Mouse (Mus musculus): ENCODE results near the gene Iqcm. TPM values are rescaled to one million over a fixed set of nuclear protein-coding genes. Genes with fewer than 3 reads are reported as not detected.

Iqcm gene
- polyA plus RNA-seq, 1 experiment = not detected

GRCm38 (mm10) chr8:75835245-75835644 lies 386.8 kb downstream of the Iqcm start:
- WGBS = 90% methylated on average over 2 of the region's 2 CpGs
- H3K4me1 ChIP-seq (ENCODE audit: control insufficient read depth, insufficient read depth, insufficient read length, low read length) = no peaks in the 10 kb centered on the region
- no peaks in the 10 kb centered on the region for H3K27me3 ChIP-seq (ENCODE audit: control insufficient read depth, insufficient read depth, low read length)
- no peaks in the 10 kb centered on the region for H3K36me3 ChIP-seq (ENCODE audit: control insufficient read depth, insufficient read depth, low read length)
- no peak overlapping the region for H3K4me3 ChIP-seq (ENCODE audit: low read depth, low read length)
- TF ChIP-seq POLR2A (IDR thresholded peaks at IDR 0.05; ENCODE audit: low read depth, low read length) (no peak), CTCF (IDR thresholded peaks at IDR 0.05; ENCODE audit: extremely low read depth, insufficient read length, insufficient replicate concordance, low read depth, low read length) (no peak)
- no peak overlapping the region for H3K27ac ChIP-seq (ENCODE audit: insufficient read depth, low read depth, low read length)

DNA sequence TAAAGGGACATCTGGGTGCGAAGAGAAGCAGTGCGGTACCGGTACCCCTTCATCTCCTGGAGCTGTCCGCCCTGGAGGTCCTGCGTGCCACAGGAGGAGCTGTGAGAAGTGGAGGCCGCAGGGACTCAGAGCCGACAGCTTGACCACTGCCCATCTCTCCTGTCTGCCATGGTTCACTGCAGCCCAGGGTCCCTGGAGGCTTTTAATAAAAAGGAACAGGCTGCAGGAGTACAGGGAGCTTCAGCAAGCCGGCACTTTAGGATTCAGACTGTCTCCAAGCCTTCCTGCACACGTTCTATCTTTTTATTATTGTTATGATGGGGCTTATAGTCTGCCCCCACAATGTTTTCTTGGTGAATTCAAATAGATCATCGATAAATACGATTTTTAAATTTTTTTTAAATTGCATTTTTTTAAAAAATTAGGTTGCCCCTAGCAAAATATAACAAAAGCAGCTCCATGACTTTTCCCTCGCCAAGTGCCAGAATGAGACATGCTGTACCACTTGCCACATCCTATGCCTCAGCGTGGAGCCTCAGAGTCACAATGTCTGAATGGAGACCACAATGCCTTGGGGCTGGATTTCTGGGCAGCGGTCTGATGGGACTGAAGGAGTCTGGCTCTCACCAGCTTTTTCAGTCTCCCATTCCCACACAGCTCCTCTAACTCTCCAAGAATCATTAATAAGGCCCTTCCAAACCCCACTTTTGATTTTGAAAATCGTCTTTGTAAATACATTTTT lies 469.3 kb downstream of the Iqcm start:
- H3K27me3 ChIP-seq (ENCODE audit: control insufficient read depth, insufficient read depth, low read length) = no peaks in the 10 kb centered on the region
- 77% methylated on average over 15 of the region's 15 CpGs for WGBS
- H3K27ac ChIP-seq (ENCODE audit: insufficient read depth, low read depth, low read length) = no peak overlapping the region
- H3K36me3 ChIP-seq (ENCODE audit: control insufficient read depth, insufficient read depth, low read length) = no peaks in the 10 kb centered on the region
- no peak for TF ChIP-seq POLR2A (IDR thresholded peaks at IDR 0.05; ENCODE audit: low read depth, low read length)
- no peak overlapping the region for H3K4me3 ChIP-seq (ENCODE audit: low read depth, low read length)
- H3K4me1 ChIP-seq (ENCODE audit: control insufficient read depth, insufficient read depth, insufficient read length, low read length) = no peaks in the 10 kb centered on the region

DNA sequence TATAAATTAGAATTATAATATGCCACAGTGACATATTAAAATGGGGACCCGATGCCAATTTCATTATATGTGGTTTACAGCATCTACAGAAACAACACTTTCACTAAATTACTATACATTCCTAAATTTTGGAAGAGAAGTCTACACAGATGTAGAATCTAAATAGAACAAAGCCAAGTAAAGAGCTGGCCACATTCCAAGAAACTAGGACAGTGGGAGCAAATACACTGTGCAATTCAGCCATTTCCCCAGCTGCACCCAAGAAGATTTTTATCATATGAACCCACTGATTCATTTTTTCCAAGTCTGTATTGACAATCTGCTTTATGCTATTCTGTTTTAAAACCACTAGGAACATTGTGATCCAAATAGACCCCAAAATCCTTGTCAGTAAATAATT lies 500.7 kb downstream of the Iqcm start:
- Histone ChIP-seq H3K27ac (ENCODE audit: insufficient read depth, low read depth, low read length) (no peak overlapping the region), H3K36me3 (ENCODE audit: control insufficient read depth, insufficient read depth, low read length) (no peaks in the 10 kb centered on the region), H3K4me3 (ENCODE audit: low read depth, low read length) (no peak overlapping the region), H3K4me1 (ENCODE audit: control insufficient read depth, insufficient read depth, insufficient read length, low read length) (no peaks in the 10 kb centered on the region), H3K27me3 (ENCODE audit: control insufficient read depth, insufficient read depth, low read length) (no peaks in the 10 kb centered on the region)
- TF ChIP-seq POLR2A (IDR thresholded peaks at IDR 0.05; ENCODE audit: low read depth, low read length) (no peak), CTCF (IDR thresholded peaks at IDR 0.05; ENCODE audit: extremely low read depth, insufficient read length, insufficient replicate concordance, low read depth, low read length) (no peak)
- WGBS = 74% methylated on average over 1 of the region's 1 CpGs

- Histone ChIP-seq H3K27ac (ENCODE audit: insufficient read depth, low read depth, low read length) (no peak overlapping the region), H3K4me3 (ENCODE audit: low read depth, low read length) (no peak overlapping the region), H3K27me3 (ENCODE audit: control insufficient read depth, insufficient read depth, low read length) (no peaks in the 10 kb centered on the region), H3K36me3 (ENCODE audit: control insufficient read depth, insufficient read depth, low read length) (no peaks in the 10 kb centered on the region), H3K4me1 (ENCODE audit: control insufficient read depth, insufficient read depth, insufficient read length, low read length) (no peaks in the 10 kb centered on the region)
- WGBS = 84% methylated on average over 2 of the region's 2 CpGs
- TF ChIP-seq POLR2A (IDR thresholded peaks at IDR 0.05; ENCODE audit: low read depth, low read length) = no peak
- TF ChIP-seq CTCF (IDR thresholded peaks at IDR 0.05; ENCODE audit: extremely low read depth, insufficient read length, insufficient replicate concordance, low read depth, low read length) = no peak
Observed at GRCm38 (mm10) chr8:75956016-75956415, 507.5 kb downstream of the Iqcm start.

DNA sequence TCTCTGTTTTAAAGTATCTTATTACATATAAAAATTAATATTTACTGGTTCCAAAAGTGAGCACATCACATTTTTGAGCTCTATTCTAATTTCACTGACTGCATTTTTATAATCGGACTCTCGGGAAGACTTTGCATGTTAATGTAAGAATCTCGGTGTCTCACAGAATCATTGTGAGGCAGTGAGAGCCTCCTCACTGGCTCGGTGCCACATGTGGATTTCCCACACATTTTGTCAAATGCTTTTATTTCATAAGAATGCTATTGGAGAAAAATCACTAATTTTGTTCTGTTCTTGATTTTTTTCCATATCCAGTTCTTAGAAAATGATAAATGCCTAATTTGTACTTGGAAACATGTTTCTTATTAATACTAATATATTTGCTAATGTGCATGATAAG lies 570.0 kb downstream of the Iqcm start:
- H3K4me3 ChIP-seq (ENCODE audit: low read depth, low read length) = no peak overlapping the region
- WGBS = 86% methylated on average over 4 of the region's 4 CpGs
- H3K36me3 ChIP-seq (ENCODE audit: control insufficient read depth, insufficient read depth, low read length) = no peaks in the 10 kb centered on the region
- no peaks in the 10 kb centered on the region for H3K4me1 ChIP-seq (ENCODE audit: control insufficient read depth, insufficient read depth, insufficient read length, low read length)
- no peaks in the 10 kb centered on the region for H3K27me3 ChIP-seq (ENCODE audit: control insufficient read depth, insufficient read depth, low read length)
- no peak for TF ChIP-seq CTCF (IDR thresholded peaks at IDR 0.05; ENCODE audit: extremely low read depth, insufficient read length, insufficient replicate concordance, low read depth, low read length)
- no peak for TF ChIP-seq POLR2A (IDR thresholded peaks at IDR 0.05; ENCODE audit: low read depth, low read length)
- no peak overlapping the region for H3K27ac ChIP-seq (ENCODE audit: insufficient read depth, low read depth, low read length)

Other genes starting within 250 kb of the Iqcm start
- gene Rasd2, start 234.8 kb upstream of the Iqcm start, polyA plus RNA-seq (2012; rRNA removed) = 2.6 and 9.7 TPM in 2 replicates
- 0.22 TPM in 1 of 2 replicates, not detected in the other for gene Gm10358, start 42.1 kb upstream of the Iqcm start, polyA plus RNA-seq (2012; rRNA removed)